Mouse (Mus musculus) liver, embryonic 14.5 days (tissue): ENCODE measurements at regions not wholly inside any gene's neighbourhood (a gene's known extent, or its start where the extent isn't known, plus 50 kb on each side); places are given as distances from the start of the nearest gene placed in this dataset.

ENCODE experiments used
- ATAC-seq: fragments of 200-750 bp; cut with Nextera tagmentation; 2 replicates; pipeline ENCODE4 v1.8.0; 2017; ENCODE audit warnings: moderate number of reproducible peaks, mild to moderate bottlenecking, moderate library complexity; ENCODE audit not compliant: insufficient read depth
- DNase-seq, 3 experiments: peaks; one replicate each; pipeline ENCODE4 v3.0.0-alpha.2; 2012 to 2013; ENCODE audit warnings: low read depth in 3 of 3, low spot score in 3 of 3
- H3K27ac ChIP-seq: fragments of 300-500 bp; sonication (generic); 2 replicates; pipeline ENCODE4 v1.5.1; 2014; ENCODE audit warnings: moderate library complexity, mild to moderate bottlenecking, control low read depth, inconsistent platforms
- H3K27me3 ChIP-seq: fragments of 300-500 bp; sonication (generic); 2 replicates; pipeline ENCODE4 v1.6.1; 2014; ENCODE audit warnings: mild to moderate bottlenecking, low read length, moderate library complexity; ENCODE audit not compliant: control insufficient read depth, insufficient read depth
- H3K36me3 ChIP-seq: fragments of 300-500 bp; sonication (generic); replicated peaks from 2 replicates; pipeline ENCODE4 v1.6.1; 2014; ENCODE audit warnings: low read depth; ENCODE audit not compliant: control insufficient read depth, insufficient read depth
- H3K4me1 ChIP-seq, 2 experiments: fragments of 200-500 bp in 1 of 2; fragments of 300-500 bp in 1 of 2; sonication (generic) in 1 of 2; replicated peaks; 2 replicates each; pipeline ENCODE4 v1.6.1; 2012 to 2014; ENCODE audit warnings: antibody characterized with exemption in 1 of 2, inconsistent platforms in 1 of 2, low read length in 1 of 2; ENCODE audit not compliant: control insufficient read depth in 2 of 2, insufficient read depth in 2 of 2
- H3K4me2 ChIP-seq: fragments of 300-500 bp; sonication (generic); 2 replicates; pipeline ENCODE4 v1.6.1; 2014; ENCODE audit warnings: low read depth, mild to moderate bottlenecking, control low read depth, moderate library complexity
- H3K4me3 ChIP-seq, 2 experiments: fragments of 200-500 bp in 1 of 2; fragments of 300-500 bp in 1 of 2; sonication (generic) in 1 of 2; 2 replicates each; pipeline ENCODE4 v1.5.1; 2012 to 2014; ENCODE audit warnings: low read depth in 2 of 2, low read length in 2 of 2, mild to moderate bottlenecking in 2 of 2, control low read depth in 1 of 2, inconsistent platforms in 1 of 2, moderate library complexity in 1 of 2; ENCODE audit not compliant: insufficient read depth in 1 of 2
- H3K9ac ChIP-seq: fragments of 300-500 bp; sonication (generic); replicated peaks from 2 replicates; pipeline ENCODE4 v1.6.1; 2014; ENCODE audit warnings: mild to moderate bottlenecking, control low read depth, moderate library complexity
- H3K9me3 ChIP-seq: fragments of 300-500 bp; sonication (generic); 2 replicates; pipeline ENCODE4 v1.6.1; 2016; ENCODE audit warnings: low read length, mixed read lengths; ENCODE audit not compliant: control insufficient read depth
- CTCF ChIP-seq: IDR thresholded peaks from 2 replicates; pipeline ENCODE4 v1.5.1; 2016; ENCODE audit warnings: antibody characterized with exemption, low read depth, control low read depth
- EP300 ChIP-seq: IDR thresholded peaks from 2 replicates; pipeline ENCODE4 v1.6.1; 2016; ENCODE audit warnings: antibody characterized with exemption, low read depth
- WGBS: fragments of 180-500 bp; shearing (Covaris S2); extraction: QIAGEN DNeasy Blood & Tissue Kit; methylation state at CpG from one replicate; pipeline ENCODE4 v1.1.7; 2014; ENCODE audit not compliant: insufficient replicate concordance; 5-methylcytosine and 5-hydroxymethylcytosine counted together

- H3K27me3 ChIP-seq = no peaks in the 10 kb centered on the region
- 76% methylated on average over 17 of the region's 17 CpGs for WGBS
- no peak overlapping the region for H3K9ac ChIP-seq
- H3K27ac ChIP-seq = no peak overlapping the region
- no peak overlapping the region for H3K4me3 ChIP-seq
- ATAC-seq (no peak), DNase-seq (no peak)
- TF ChIP-seq CTCF (no peak), EP300 (no peak)
- no peaks in the 10 kb centered on the region for H3K36me3 ChIP-seq
- no peaks in the 10 kb centered on the region for H3K9me3 ChIP-seq
- no peak overlapping the region for H3K4me2 ChIP-seq
- no peaks in the 10 kb centered on the region for H3K4me1 ChIP-seq
Measured at GRCm38 (mm10) chr13:53707548-53707947, 234.7 kb upstream of the Msx2 start.

GRCm38 (mm10) chr13:53704104-53704503 is 231.2 kb upstream of the Msx2 start:
- no peak for TF ChIP-seq EP300
- no peak for TF ChIP-seq CTCF
- ATAC-seq = no peak
- H3K9me3 ChIP-seq = no peaks in the 10 kb centered on the region
- no peak overlapping the region for H3K4me2 ChIP-seq
- H3K27me3 ChIP-seq = no peaks in the 10 kb centered on the region
- 50% methylated on average over 11 of the region's 11 CpGs for WGBS
- H3K27ac ChIP-seq = no peak overlapping the region
- H3K4me1 ChIP-seq = no peaks in the 10 kb centered on the region
- no peak overlapping the region for H3K9ac ChIP-seq
- no peak for DNase-seq
- H3K4me3 ChIP-seq = no peak overlapping the region
- H3K36me3 ChIP-seq = no peaks in the 10 kb centered on the region

GRCm38 (mm10) chr13:53700236-53700635 is 227.4 kb upstream of the Msx2 start:
- Histone ChIP-seq H3K4me3 (no peak overlapping the region), H3K4me2 (no peak overlapping the region), H3K9ac (no peak overlapping the region), H3K27ac (no peak overlapping the region), H3K4me1 (no peaks in the 10 kb centered on the region), H3K27me3 (no peaks in the 10 kb centered on the region), H3K9me3 (no peaks in the 10 kb centered on the region), H3K36me3 (no peaks in the 10 kb centered on the region)
- 47% methylated on average over 3 of the region's 3 CpGs for WGBS
- TF ChIP-seq EP300 (no peak), CTCF (no peak)
- ATAC-seq (no peak), DNase-seq (no peak)

- DNase-seq = no peak
- no peaks in the 10 kb centered on the region for H3K36me3 ChIP-seq
- no peak overlapping the region for H3K4me2 ChIP-seq
- H3K4me3 ChIP-seq = no peak overlapping the region
- H3K9me3 ChIP-seq = no peaks in the 10 kb centered on the region
- no peak overlapping the region for H3K9ac ChIP-seq
- no peak for TF ChIP-seq CTCF
- no peak for TF ChIP-seq EP300
- H3K27me3 ChIP-seq = no peaks in the 10 kb centered on the region
- 62% methylated on average over 6 of the region's 6 CpGs for WGBS
- no peaks in the 10 kb centered on the region for H3K4me1 ChIP-seq
- ATAC-seq = no peak
- H3K27ac ChIP-seq = no peak overlapping the region
Measured at GRCm38 (mm10) chr13:53697954-53698353, 225.1 kb upstream of the Msx2 start.

GRCm38 (mm10) chr13:53695385-53695784 is 222.5 kb upstream of the Msx2 start:
- Histone ChIP-seq H3K27me3 (no peaks in the 10 kb centered on the region), H3K27ac (no peak overlapping the region), H3K9me3 (no peaks in the 10 kb centered on the region), H3K36me3 (no peaks in the 10 kb centered on the region), H3K4me1 (no peaks in the 10 kb centered on the region), H3K9ac (no peak overlapping the region), H3K4me3 (no peak overlapping the region), H3K4me2 (no peak overlapping the region)
- TF ChIP-seq EP300 (no peak), CTCF (no peak)
- 27% methylated on average over 3 of the region's 3 CpGs for whole genome bisulfite sequencing
- ATAC-seq (no peak), DNase-seq (no peak)
